Mouse (Mus musculus): ENCODE measurements around the gene Ly6g6f.

GRCm38 (mm10) chr17:35105740-35106389 lies 20.5 kb upstream of the Ly6g6f start:
- TF ChIP-seq CTCF (IDR thresholded peaks at IDR 0.05; ENCODE audit: low read depth): peak; percentile 87
- TF ChIP-seq EP300 (IDR thresholded peaks at IDR 0.05; ENCODE audit: low read depth): no peak
